Mouse (Mus musculus) splenic B cell, adult 2 months (primary cell): ENCODE data around the gene Akap13.

Source experiments
- DNase-seq: peaks from one replicate; pipeline ENCODE4 v3.0.0-alpha.2; 2011; ENCODE audit warnings: low read depth, low spot score
- H3K27me3 ChIP-seq: 2 replicates; pipeline ENCODE4 v1.6.1; 2012; ENCODE audit warnings: mild to moderate bottlenecking, low read length, moderate library complexity, mixed read lengths; ENCODE audit not compliant: control insufficient read depth, poor library complexity, insufficient read depth, severe bottlenecking
- H3K36me3 ChIP-seq: 2 replicates; pipeline ENCODE4 v1.6.1; 2012; ENCODE audit warnings: mild to moderate bottlenecking, low read length, moderate library complexity, mixed read lengths; ENCODE audit not compliant: control insufficient read depth, poor library complexity, insufficient read depth, severe bottlenecking

Akap13 gene

GRCm38 (mm10) chr7:75520531-75520930 is 65.2 kb downstream of the Akap13 start:
- Histone ChIP-seq H3K36me3 (no peaks in the 10 kb centered on the region), H3K27me3 (no peaks in the 10 kb centered on the region)
- DNase-seq, result no peak

DNA sequence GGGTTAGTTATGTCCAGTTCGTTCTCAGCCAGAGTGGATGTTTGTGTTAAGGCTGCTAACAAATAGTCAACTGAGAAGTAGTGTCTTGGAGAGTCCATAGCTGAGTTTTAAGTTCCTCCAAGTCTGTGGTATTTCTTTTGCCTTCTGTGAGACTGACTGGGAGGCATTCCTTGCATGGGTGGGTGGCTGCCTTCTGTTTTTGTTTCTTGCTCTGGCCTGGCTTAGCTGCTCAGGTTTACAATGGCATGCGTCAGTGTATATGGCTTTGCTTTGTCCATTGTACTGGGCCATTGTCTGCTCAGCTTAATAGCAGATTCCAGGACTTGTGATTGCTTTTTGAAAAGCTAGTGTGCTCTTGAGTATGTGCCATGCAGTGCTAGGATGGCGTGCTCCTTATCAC is 65.9 kb downstream of the Akap13 start:
- no peak for DNase-seq
- Histone ChIP-seq H3K27me3 (no peaks in the 10 kb centered on the region), H3K36me3 (no peaks in the 10 kb centered on the region)

DNA sequence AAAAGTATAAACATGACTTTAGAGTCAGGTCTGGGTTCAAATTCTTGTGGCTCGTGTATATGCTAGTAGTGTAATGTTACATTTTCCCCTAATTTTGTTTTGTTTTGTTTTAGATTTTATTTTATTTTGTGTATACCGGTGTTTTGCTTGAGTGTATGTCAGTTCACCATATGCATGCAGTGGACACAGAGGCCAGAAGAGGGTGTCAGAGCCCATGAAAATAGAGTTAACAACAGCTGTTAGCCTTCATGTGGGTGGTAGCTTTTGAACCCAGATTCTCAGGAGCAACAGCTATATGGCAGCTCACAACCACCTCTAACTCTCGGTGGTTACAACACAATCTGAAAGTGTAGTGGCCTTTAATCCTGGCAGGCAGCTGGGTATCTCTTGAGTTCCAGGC is 66.9 kb downstream of the Akap13 start:
- DNase-seq, result peak; percentile 56
- H3K36me3 ChIP-seq, result no peaks in the 10 kb centered on the region
- no peaks in the 10 kb centered on the region; the same call in 1 of the 2 replicates for H3K27me3 ChIP-seq

GRCm38 (mm10) chr7:75524789-75525569 is 69.6 kb downstream of the Akap13 start:
- Histone ChIP-seq H3K27me3 (no peaks in the 10 kb centered on the region; the same call in 1 of the 2 replicates), H3K36me3 (no peaks in the 10 kb centered on the region)
- no peak for DNase-seq

DNA sequence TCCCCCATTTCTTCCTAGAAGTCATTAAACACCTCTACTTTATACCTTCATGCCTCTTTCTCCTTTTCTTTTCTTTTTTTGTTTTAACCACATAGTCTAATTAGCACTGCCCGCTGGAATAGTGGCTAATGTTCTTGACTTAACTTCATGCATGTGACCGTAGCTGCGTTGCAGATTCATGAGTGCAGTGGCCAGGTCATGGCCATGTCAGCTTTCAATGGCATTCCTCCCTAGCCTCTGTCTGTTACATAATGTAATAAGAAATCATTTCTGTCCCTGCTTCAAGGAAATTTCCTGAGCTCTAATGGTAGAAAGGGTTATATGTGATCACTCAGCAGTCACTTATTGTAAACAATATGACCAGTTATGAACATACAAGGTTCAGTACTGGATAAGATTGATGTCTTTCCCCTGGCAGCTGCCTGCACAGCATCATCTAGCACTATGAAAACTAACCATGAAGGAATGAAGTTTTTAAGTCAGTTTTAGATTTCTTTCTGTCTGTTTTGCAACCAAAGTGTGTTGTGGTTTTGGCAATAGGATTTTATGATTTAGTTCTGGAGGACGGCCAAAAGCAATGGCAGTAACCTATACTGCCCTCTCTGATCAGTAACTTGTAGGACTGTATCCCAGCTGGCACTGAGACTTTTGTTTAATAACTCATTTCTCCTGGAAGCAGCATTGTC is 70.5 kb downstream of the Akap13 start:
- DNase-seq, result no peak
- Histone ChIP-seq H3K36me3 (no peaks in the 10 kb centered on the region), H3K27me3 (no peaks in the 10 kb centered on the region; the same call in 1 of the 2 replicates)

DNA sequence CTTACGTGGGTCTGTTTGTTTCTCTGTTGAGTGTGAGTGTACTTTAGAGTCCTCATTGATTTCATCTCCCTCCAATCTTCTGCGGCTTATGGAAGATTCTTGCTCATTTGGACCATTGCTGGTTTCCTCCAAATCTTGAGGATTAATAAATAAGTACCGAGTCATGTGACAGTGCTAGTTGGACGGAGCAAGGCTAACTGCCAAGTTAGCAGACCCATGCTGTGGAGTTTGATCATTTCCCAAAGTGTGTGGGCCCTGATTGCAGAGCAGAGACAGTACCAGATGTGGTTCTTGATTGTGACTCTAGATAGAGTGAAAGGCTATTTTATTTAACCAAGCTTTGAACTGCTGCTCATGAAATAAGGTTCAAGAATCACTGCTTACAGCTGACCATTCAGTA is 73.4 kb downstream of the Akap13 start:
- no peak for DNase-seq
- no peaks in the 10 kb centered on the region; the same call in 1 of the 2 replicates for H3K27me3 ChIP-seq
- H3K36me3 ChIP-seq, result no peaks in the 10 kb centered on the region

- Histone ChIP-seq H3K36me3 (no peaks in the 10 kb centered on the region), H3K27me3 (no peaks in the 10 kb centered on the region; the same call in 1 of the 2 replicates)
- peak; percentile 65 for DNase-seq
These were observed 74.6 kb downstream of the Akap13 start for GRCm38 (mm10) chr7:75529857-75530437.

DNA sequence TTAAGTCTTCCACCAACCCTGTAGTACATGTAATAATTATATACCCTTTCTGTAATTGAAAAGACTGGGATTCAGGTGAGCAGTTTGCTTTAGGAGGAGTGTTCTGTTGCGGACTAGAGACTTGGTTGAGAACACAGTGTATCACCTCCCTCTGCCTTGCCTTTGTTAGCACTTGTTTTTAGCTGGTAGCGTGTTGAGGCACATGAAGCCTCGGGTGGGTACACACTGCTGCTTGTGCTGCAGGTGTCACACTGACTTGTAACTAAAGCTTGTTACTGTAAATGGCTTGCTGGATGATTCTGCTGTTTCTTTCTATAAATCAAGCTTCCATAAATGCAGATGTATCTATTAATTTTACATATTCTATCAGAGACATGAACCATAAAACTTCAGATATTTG is 75.3 kb downstream of the Akap13 start:
- no peaks in the 10 kb centered on the region; the same call in 1 of the 2 replicates for H3K27me3 ChIP-seq
- H3K36me3 ChIP-seq, result no peaks in the 10 kb centered on the region
- DNase-seq, result peak; percentile 12

DNA sequence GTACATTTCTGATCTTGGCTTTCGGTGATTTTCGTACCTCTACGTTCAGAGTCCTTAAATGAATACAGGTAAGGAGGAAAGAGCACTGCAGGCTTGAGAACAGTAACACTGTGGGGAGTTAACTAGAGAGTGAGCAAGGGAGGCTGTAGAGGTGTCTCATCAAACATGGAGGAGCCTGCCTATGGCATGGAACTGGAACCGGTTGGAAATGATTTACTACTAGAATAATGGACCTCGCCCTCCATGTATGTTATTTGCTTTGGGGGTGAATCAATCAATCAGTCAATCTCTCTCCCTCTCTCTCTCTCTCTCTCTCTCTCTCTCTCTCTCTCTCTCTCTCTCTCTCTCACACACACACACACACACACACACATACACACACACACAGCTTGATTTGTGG is 77.7 kb downstream of the Akap13 start:
- Histone ChIP-seq H3K36me3 (no peaks in the 10 kb centered on the region), H3K27me3 (no peaks in the 10 kb centered on the region)
- DNase-seq, result no peak

DNA sequence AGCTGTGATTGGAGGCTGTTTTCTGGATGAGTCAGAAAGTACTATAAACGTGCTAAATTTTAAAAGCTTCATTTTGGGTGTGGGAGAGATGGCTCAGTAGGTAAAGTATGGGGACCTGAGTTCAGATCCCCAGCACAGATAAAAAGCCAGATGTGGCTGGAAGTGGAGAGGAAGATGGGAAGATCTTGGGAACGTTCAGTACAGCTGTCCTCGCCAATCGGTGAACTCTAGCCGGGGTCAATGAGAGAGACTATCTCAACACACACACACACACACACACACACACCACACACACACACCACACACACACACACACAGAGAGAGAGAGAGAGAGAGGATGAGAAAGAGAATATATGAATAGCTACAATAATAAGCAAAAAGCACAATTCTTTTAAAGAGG is 81.0 kb downstream of the Akap13 start:
- H3K27me3 ChIP-seq, result no peaks in the 10 kb centered on the region

GRCm38 (mm10) chr7:75537567-75537966 is 82.2 kb downstream of the Akap13 start:
- H3K27me3 ChIP-seq, result no peaks in the 10 kb centered on the region
- H3K36me3 ChIP-seq, result no peaks in the 10 kb centered on the region
- DNase-seq, result peak; percentile 66

More for the DNA sequence above, 81.0 kb downstream of the Akap13 start:
- DNase-seq, result no peak
- no peaks in the 10 kb centered on the region for H3K36me3 ChIP-seq

DNA sequence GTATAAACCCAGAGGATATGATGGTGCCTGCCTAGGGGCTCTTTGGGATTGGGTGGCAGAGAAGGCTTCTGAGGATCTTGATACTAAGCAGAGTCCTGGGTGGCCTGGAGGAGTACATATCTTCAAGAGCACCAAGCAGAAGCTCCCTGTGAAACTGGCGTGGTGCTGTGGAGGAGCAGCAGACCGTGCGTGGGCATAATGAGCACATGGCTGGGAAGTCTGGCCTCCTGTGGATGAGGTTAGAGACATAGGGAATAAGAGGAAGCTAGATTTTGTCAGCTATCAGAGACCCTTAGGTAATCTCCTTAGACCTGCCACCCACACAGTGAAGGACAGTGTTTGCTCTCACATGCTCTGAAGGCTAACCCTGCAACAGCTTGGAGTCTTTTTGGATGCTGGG is 83.2 kb downstream of the Akap13 start:
- no peaks in the 10 kb centered on the region for H3K27me3 ChIP-seq
- DNase-seq, result no peak
- no peaks in the 10 kb centered on the region for H3K36me3 ChIP-seq

DNA sequence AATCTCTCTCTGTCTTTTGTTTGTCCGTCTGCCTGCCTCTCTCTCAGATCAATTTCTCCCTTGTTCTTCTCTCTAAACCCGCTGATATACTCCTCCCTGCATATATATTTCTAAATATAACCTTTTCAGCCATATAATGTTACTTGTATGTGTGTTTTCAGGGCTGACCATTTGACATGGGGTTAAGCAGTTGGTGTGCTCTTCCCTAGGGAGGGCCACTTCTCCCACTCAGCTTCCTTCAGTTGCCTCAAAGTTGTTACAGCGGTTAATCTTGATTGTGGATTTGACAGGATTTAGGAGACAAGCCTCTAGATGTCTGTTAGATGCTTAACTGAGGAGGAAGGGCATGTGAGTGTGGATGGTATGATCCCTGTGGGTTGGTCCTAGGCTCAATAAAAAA is 83.8 kb downstream of the Akap13 start:
- H3K27me3 ChIP-seq, result no peaks in the 10 kb centered on the region
- DNase-seq, result no peak
- no peaks in the 10 kb centered on the region for H3K36me3 ChIP-seq

DNA sequence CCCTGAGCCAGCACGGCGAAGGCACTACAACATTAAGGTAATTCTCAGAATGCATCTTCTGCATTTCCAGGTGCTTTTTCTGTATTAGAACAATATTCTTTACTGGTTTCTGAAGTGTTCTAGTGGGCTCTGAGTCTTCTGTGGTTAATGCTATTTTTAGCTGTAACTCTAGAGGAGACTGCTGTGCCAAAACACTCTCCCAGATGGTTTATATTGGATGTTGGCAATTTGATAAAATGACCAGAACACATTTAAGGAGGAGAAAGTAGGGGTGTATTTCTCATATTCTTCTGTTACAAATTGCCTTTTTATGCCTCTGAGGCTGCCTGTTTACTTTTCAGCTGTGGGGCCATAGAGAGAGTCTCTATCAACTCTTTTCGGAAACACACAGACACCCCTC is 94.5 kb downstream of the Akap13 start:
- no peaks in the 10 kb centered on the region for H3K27me3 ChIP-seq
- H3K36me3 ChIP-seq, result peaks cover 3% of the 10 kb centered on the region; the same call in 1 of the 2 replicates
- no peak for DNase-seq

DNA sequence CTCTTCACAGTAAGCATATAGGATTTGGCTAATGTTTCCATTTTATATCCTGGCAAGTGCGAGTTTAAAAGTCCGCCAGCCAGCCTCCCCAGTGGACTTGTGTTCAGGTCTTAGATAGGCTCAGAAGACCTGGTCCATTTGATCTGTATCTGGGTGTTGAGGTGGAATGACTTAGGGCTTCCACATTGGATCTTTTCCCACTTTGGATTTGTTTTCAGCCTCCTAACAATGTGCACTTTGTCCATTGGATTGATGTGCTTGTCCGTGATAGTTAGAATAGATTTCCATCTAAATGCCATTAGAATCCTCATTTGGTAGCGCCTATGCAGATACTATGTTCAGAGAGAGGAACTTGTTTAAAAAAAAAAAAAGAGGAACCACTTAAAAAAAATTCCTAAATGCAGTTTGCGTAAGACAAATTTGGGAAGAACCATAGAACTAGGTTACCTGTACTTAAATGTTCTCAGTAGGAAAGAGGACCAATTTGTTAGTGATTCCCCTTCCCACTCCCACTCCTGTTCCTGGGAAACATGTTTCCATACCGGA is 95.5 kb downstream of the Akap13 start:
- H3K27me3 ChIP-seq, result no peaks in the 10 kb centered on the region
- no peak for DNase-seq

More for the DNA sequence above, 95.5 kb downstream of the Akap13 start:
- H3K36me3 ChIP-seq, result peaks cover 3% of the 10 kb centered on the region; the same call in 1 of the 2 replicates
